Mouse (Mus musculus) stomach, embryonic 16.5 days (tissue): ENCODE results near the gene Olfr374. TPM values are rescaled to one million over a fixed set of nuclear protein-coding genes. Genes with fewer than 3 reads are reported as not detected.

ENCODE experiments used
- ATAC-seq: fragments of 200-750 bp; cut with Nextera tagmentation; 2 replicates; pipeline ENCODE4 v1.8.0; 2017; ENCODE audit warnings: moderate number of reproducible peaks, moderate TSS enrichment; ENCODE audit not compliant: insufficient read depth, low FRiP score
- H3K27ac ChIP-seq: fragments of 300-500 bp; sonication (generic); 2 replicates; pipeline ENCODE4 v1.5.1; 2014; ENCODE audit warnings: low read length
- H3K27me3 ChIP-seq: fragments of 300-500 bp; sonication (generic); 2 replicates; pipeline ENCODE4 v1.6.1; 2014; ENCODE audit warnings: low read length, control low read depth, mixed read lengths; ENCODE audit not compliant: control insufficient read depth, insufficient read depth
- H3K36me3 ChIP-seq: fragments of 300-500 bp; sonication (generic); 2 replicates; pipeline ENCODE4 v1.6.1; 2014; ENCODE audit warnings: low read length; ENCODE audit not compliant: control insufficient read depth, insufficient read depth
- H3K4me1 ChIP-seq: fragments of 300-500 bp; sonication (generic); 2 replicates; pipeline ENCODE4 v1.6.1; 2014; ENCODE audit warnings: low read length, control low read depth, mixed read lengths; ENCODE audit not compliant: control insufficient read depth, insufficient read depth
- H3K4me2 ChIP-seq: fragments of 300-500 bp; sonication (generic); 2 replicates; pipeline ENCODE4 v1.6.1; 2014; ENCODE audit warnings: low read depth, low read length, mixed read lengths
- H3K4me3 ChIP-seq: fragments of 300-500 bp; sonication (generic); replicated peaks from 2 replicates; pipeline ENCODE4 v1.5.1; 2014; ENCODE audit warnings: mild to moderate bottlenecking, low read length
- H3K9ac ChIP-seq: fragments of 300-500 bp; sonication (generic); 2 replicates; pipeline ENCODE4 v1.6.1; 2014; ENCODE audit warnings: low read length
- H3K9me3 ChIP-seq: fragments of 300-500 bp; sonication (generic); replicated peaks from 2 replicates; pipeline ENCODE4 v1.6.1; 2016; ENCODE audit warnings: low read length, control low read depth; ENCODE audit not compliant: control insufficient read depth
- WGBS: fragments of 180-500 bp; shearing (Covaris S2); extraction: QIAGEN DNeasy Blood & Tissue Kit; methylation state at CpG from one replicate; pipeline ENCODE4 v1.1.7; 2014; 5-methylcytosine and 5-hydroxymethylcytosine counted together
- polyA plus RNA-seq: library from polyadenylated mRNA; unstranded; fragments of >200 nt; fragmentation: Nextera tagmentation; extraction: Ambion mirVana; gene quantifications from 2 replicates; pipeline ENCODE4 v1.2.1, GENCODE M21; 2015

The Olfr374 gene
- polyA plus RNA-seq, 1 experiment from 2014 or later = 0.06 TPM

GRCm38 (mm10) chr8:72144345-72144975 lies 37.6 kb downstream of the Olfr374 start:
- Histone ChIP-seq H3K9ac (no peak overlapping the region), H3K36me3 (peaks cover 55% of the 10 kb centered on the region), H3K27ac (no peak overlapping the region), H3K4me2 (no peak overlapping the region), H3K4me3 (no peak overlapping the region), H3K27me3 (no peaks in the 10 kb centered on the region), H3K4me1 (peaks cover 6% of the 10 kb centered on the region), H3K9me3 (no peaks in the 10 kb centered on the region)
- WGBS = 79% methylated on average over 5 of the region's 5 CpGs
- ATAC-seq = no peak

GRCm38 (mm10) chr8:72145511-72145910 lies 38.7 kb downstream of the Olfr374 start:
- ATAC-seq = no peak
- H3K4me3 ChIP-seq = no peak overlapping the region
- peaks cover 6% of the 10 kb centered on the region for H3K4me1 ChIP-seq
- H3K36me3 ChIP-seq = peaks cover 58% of the 10 kb centered on the region
- H3K27me3 ChIP-seq = no peaks in the 10 kb centered on the region
- H3K9me3 ChIP-seq = no peaks in the 10 kb centered on the region
- no peak overlapping the region for H3K9ac ChIP-seq
- no peak overlapping the region for H3K4me2 ChIP-seq
- 81% methylated on average over 3 of the region's 3 CpGs for whole genome bisulfite sequencing
- H3K27ac ChIP-seq = peak overlapping the region; percentile 3; the same call in 1 of the 2 replicates

- peaks cover 54% of the 10 kb centered on the region for H3K36me3 ChIP-seq
- no peaks in the 10 kb centered on the region for H3K9me3 ChIP-seq
- H3K9ac ChIP-seq = no peak overlapping the region
- no peaks in the 10 kb centered on the region for H3K27me3 ChIP-seq
- no peak overlapping the region for H3K4me3 ChIP-seq
- H3K27ac ChIP-seq = peak overlapping the region; percentile 3; the same call in 1 of the 2 replicates
- H3K4me1 ChIP-seq = peaks cover 6% of the 10 kb centered on the region
- no peak for ATAC-seq
- 73% methylated on average over 1 of the region's 1 CpGs for WGBS
- H3K4me2 ChIP-seq = no peak overlapping the region
Measured at GRCm38 (mm10) chr8:72146056-72146455, 39.2 kb downstream of the Olfr374 start.

- no peak overlapping the region for H3K9ac ChIP-seq
- H3K36me3 ChIP-seq = peaks cover 49% of the 10 kb centered on the region
- H3K27ac ChIP-seq = no peak overlapping the region
- no peaks in the 10 kb centered on the region for H3K27me3 ChIP-seq
- WGBS = 83% methylated on average over 3 of the region's 3 CpGs
- ATAC-seq = no peak
- peaks cover 6% of the 10 kb centered on the region for H3K4me1 ChIP-seq
- H3K4me2 ChIP-seq = no peak overlapping the region
- no peaks in the 10 kb centered on the region for H3K9me3 ChIP-seq
- H3K4me3 ChIP-seq = no peak overlapping the region
Measured at GRCm38 (mm10) chr8:72146556-72146955, 39.7 kb downstream of the Olfr374 start.

GRCm38 (mm10) chr8:72147266-72147665 lies 40.4 kb downstream of the Olfr374 start:
- peaks cover 52% of the 10 kb centered on the region for H3K36me3 ChIP-seq
- no peak overlapping the region for H3K9ac ChIP-seq
- peaks cover 6% of the 10 kb centered on the region for H3K4me1 ChIP-seq
- H3K9me3 ChIP-seq = no peaks in the 10 kb centered on the region
- WGBS = 65% methylated on average over 2 of the region's 2 CpGs
- no peak overlapping the region for H3K4me2 ChIP-seq
- H3K27ac ChIP-seq = no peak overlapping the region
- no peak overlapping the region for H3K4me3 ChIP-seq
- ATAC-seq = no peak
- no peaks in the 10 kb centered on the region for H3K27me3 ChIP-seq

GRCm38 (mm10) chr8:72149056-72149455 lies 42.2 kb downstream of the Olfr374 start:
- 74% methylated on average over 1 of the region's 1 CpGs for WGBS
- Histone ChIP-seq H3K9me3 (no peaks in the 10 kb centered on the region), H3K27ac (no peak overlapping the region), H3K4me3 (no peak overlapping the region), H3K27me3 (no peaks in the 10 kb centered on the region), H3K4me1 (peaks cover 6% of the 10 kb centered on the region), H3K9ac (no peak overlapping the region), H3K4me2 (no peak overlapping the region), H3K36me3 (peaks cover 58% of the 10 kb centered on the region)
- ATAC-seq = no peak

GRCm38 (mm10) chr8:72151418-72152078 lies 44.7 kb downstream of the Olfr374 start:
- Histone ChIP-seq H3K4me2 (no peak overlapping the region), H3K27me3 (no peaks in the 10 kb centered on the region), H3K9ac (no peak overlapping the region), H3K9me3 (no peaks in the 10 kb centered on the region), H3K4me1 (peaks cover 6% of the 10 kb centered on the region), H3K27ac (no peak overlapping the region), H3K36me3 (peaks cover 47% of the 10 kb centered on the region), H3K4me3 (no peak overlapping the region)
- 81% methylated on average over 3 of the region's 3 CpGs for WGBS
- no peak for ATAC-seq

- no peak for ATAC-seq
- H3K9me3 ChIP-seq = no peaks in the 10 kb centered on the region
- H3K4me2 ChIP-seq = no peak overlapping the region
- H3K27me3 ChIP-seq = no peaks in the 10 kb centered on the region
- peaks cover 31% of the 10 kb centered on the region; the same call in 1 of the 2 replicates for H3K36me3 ChIP-seq
- no peak overlapping the region for H3K27ac ChIP-seq
- H3K9ac ChIP-seq = no peak overlapping the region
- H3K4me1 ChIP-seq = no peaks in the 10 kb centered on the region
- no peak overlapping the region for H3K4me3 ChIP-seq
Measured at GRCm38 (mm10) chr8:72153382-72153781, 46.5 kb downstream of the Olfr374 start.

- 69% methylated on average over 2 of the region's 2 CpGs for WGBS
- Histone ChIP-seq H3K27me3 (no peaks in the 10 kb centered on the region), H3K9me3 (no peaks in the 10 kb centered on the region), H3K4me3 (no peak overlapping the region), H3K27ac (no peak overlapping the region), H3K4me2 (no peak overlapping the region), H3K9ac (no peak overlapping the region), H3K36me3 (peaks cover 8% of the 10 kb centered on the region; the same call in 1 of the 2 replicates), H3K4me1 (peaks cover 19% of the 10 kb centered on the region)
- ATAC-seq = no peak
Measured at GRCm38 (mm10) chr8:72158096-72158495, 51.3 kb downstream of the Olfr374 start.
